Mouse (Mus musculus): Measurements from ENCODE around the gene Tas2r105. TPM values are rescaled to one million over a fixed set of nuclear protein-coding genes. Genes with fewer than 3 reads are reported as not detected.

Tas2r105 gene
- polyA plus RNA-seq (2016; fragmentation: Nextera tagmentation; extraction: Ambion mirVana), result not detected in 2 replicates

DNA sequence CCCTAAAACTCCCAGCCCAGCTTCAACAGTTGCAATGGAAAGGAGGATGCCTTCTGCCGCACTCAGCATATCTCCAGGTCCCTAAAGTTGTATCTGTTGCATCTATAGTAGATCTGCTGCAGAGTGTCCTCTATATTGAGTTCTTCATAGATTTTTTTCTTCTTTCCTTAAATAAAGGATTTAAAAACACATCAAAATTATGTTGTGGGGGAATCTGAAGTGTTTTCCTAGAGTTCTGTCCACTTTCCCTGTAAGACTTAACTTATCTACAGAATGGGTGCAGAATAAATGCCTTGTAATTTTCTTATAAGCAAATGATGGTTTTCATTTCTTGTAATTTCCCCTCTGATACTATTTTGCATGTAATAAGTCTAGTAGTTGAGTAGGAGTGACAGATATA lies at the start of gene Tas2r105:
Gene Tas2r105 (minus strand): TSS at position 101 of the 400 bp plus-strand sequence.
- WGBS, result 74% methylated on average over 1 of the region's 1 CpGs
- ATAC-seq (ENCODE audit: low FRiP score, low read depth), result no peak
- Histone ChIP-seq H3K4me2 (replicated peaks) (no peak within 1 kb of the TSS), H3K36me3 (no peaks in the 10 kb centered on the region), H3K4me1 (no peaks in the 10 kb centered on the region), H3K9me3 (peaks cover 5% of the 10 kb centered on the region; the same call in 1 of the 2 replicates), H3K27me3 (replicated peaks) (no peaks in the 10 kb centered on the region), H3K4me3 (no peak within 1 kb of the TSS), H3K9ac (no peak within 1 kb of the TSS), H3K27ac (no peak within 1 kb of the TSS)

DNA sequence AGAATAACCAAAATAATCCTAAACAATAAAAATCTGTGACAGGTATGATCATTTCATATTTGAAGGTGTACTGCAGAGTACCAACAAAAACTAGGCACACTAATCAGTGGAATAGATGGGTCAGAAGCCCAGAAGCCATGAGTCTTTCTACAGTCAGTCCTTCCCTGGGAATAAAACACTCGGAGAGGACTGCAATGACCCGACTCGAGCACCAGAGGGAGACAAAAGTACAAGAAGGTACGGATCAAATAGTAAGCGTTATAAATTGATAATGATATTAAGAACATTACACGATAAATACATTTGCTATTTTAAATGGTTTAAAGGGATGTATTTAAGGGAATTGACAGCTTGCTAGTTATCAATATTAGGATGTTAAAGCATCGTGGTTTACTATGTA lies 25.5 kb upstream of the Tas2r105 start:
- Histone ChIP-seq H3K9me3 (peaks cover 15% of the 10 kb centered on the region; the same call in 1 of the 2 replicates), H3K9ac (no peak overlapping the region), H3K4me3 (no peak overlapping the region), H3K36me3 (no peaks in the 10 kb centered on the region), H3K27ac (no peak overlapping the region), H3K4me1 (no peaks in the 10 kb centered on the region), H3K4me2 (replicated peaks) (no peak overlapping the region), H3K27me3 (replicated peaks) (no peaks in the 10 kb centered on the region)
- ATAC-seq (ENCODE audit: low FRiP score, low read depth), result no peak
- 45% methylated on average over 7 of the region's 7 CpGs for WGBS

DNA sequence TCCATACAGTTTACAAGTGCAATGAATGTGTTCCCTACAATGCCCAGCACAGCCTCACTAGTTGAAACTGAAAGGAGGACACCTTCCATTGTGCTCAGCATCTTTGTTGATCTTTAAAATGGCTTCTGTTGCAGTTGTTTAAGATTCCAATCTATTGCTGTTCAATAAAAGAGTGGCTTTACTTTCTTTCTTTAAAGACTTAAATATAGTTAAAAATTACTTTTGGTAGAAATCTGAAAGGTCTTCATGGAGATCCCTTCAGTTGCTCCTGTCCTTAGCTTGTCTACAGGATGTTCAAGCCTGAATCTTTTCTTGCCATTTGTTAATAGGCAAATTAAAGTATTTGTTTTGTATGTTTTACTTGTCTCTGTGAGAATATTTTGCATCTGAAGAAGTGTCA lies 2.7 kb upstream of the Tas2r105 start, which contains the start of gene Tas2r114:
Gene Tas2r114 (minus strand): TSS at position 101 of the 400 bp plus-strand sequence.
- Histone ChIP-seq H3K4me2 (replicated peaks) (no peak within 1 kb of the TSS), H3K9me3 (no peaks in the 10 kb centered on the region; the same call in 1 of the 2 replicates), H3K27me3 (replicated peaks) (no peaks in the 10 kb centered on the region), H3K4me3 (no peak within 1 kb of the TSS), H3K36me3 (no peaks in the 10 kb centered on the region), H3K27ac (no peak within 1 kb of the TSS), H3K9ac (no peak within 1 kb of the TSS), H3K4me1 (no peaks in the 10 kb centered on the region)
- no peak for ATAC-seq (ENCODE audit: low FRiP score, low read depth)

DNA sequence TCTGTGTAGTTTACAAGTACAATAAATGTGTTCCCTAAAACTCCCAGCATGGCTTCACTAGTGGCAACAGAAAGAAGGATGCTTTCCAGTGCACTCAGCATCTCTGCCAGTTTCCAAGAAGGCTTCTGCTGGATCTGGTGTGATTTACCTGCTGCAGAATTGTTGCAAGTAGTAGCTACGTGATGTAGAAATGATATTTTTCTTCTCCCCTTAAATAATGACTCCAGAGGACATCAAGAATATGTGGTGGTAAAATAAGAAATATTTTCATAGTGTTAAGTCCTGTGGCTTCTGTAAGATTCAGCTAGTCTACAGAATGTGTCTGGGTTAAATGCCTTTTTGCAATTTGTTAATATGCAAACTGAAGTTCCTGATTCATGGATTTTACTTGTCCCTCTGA lies 1.7 kb downstream of the Tas2r105 start, which contains the start of gene Tas2r104:
Gene Tas2r104 (minus strand): TSS at position 101 of the 400 bp plus-strand sequence.
- H3K9ac ChIP-seq, result no peak within 1 kb of the TSS
- 0 out of 2 replicates have a peak, but pooled peaks cover 5% of the 10 kb centered on the region for H3K9me3 ChIP-seq
- no peak within 1 kb of the TSS for H3K4me3 ChIP-seq
- 84% methylated on average over 1 of the region's 1 CpGs for WGBS
- no peak within 1 kb of the TSS for H3K4me2 ChIP-seq (replicated peaks)
- no peak for ATAC-seq (ENCODE audit: low FRiP score, low read depth)
- H3K36me3 ChIP-seq, result no peaks in the 10 kb centered on the region
- H3K4me1 ChIP-seq, result no peaks in the 10 kb centered on the region
- no peak within 1 kb of the TSS for H3K27ac ChIP-seq
- no peaks in the 10 kb centered on the region for H3K27me3 ChIP-seq (replicated peaks)

DNA sequence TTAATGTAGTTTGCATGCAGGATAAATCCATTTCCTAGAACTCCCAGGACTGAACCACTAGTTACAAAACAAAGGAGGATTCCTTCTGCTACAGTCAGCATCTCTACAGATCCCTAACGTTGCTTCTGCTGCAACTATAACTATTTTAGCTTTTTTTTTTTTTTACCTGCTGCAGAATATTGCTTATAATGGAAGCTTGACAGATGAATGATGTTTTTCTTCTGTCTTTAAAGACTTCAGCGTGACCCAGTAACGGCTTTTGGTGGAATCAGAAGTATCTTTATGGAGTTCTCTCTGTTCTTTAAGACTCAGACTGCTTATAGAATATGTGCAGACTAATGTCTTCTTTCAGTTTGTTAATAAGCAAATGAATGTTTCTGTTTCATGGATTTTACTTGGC lies 8.5 kb downstream of the Tas2r105 start, which contains the start of gene Tas2r106:
Gene Tas2r106 (minus strand): TSS at position 101 of the 400 bp plus-strand sequence.
- no peak for ATAC-seq (ENCODE audit: low FRiP score, low read depth)
- WGBS, result 72% methylated on average over 3 of the region's 3 CpGs
- H3K9me3 ChIP-seq, result 0 out of 2 replicates have a peak, but pooled peaks cover 2% of the 10 kb centered on the region
- no peaks in the 10 kb centered on the region for H3K36me3 ChIP-seq
- no peak within 1 kb of the TSS for H3K4me2 ChIP-seq (replicated peaks)
- no peak within 1 kb of the TSS for H3K4me3 ChIP-seq
- H3K27me3 ChIP-seq (replicated peaks), result no peaks in the 10 kb centered on the region
- no peak within 1 kb of the TSS for H3K9ac ChIP-seq
- no peaks in the 10 kb centered on the region for H3K4me1 ChIP-seq
- no peak within 1 kb of the TSS for H3K27ac ChIP-seq

DNA sequence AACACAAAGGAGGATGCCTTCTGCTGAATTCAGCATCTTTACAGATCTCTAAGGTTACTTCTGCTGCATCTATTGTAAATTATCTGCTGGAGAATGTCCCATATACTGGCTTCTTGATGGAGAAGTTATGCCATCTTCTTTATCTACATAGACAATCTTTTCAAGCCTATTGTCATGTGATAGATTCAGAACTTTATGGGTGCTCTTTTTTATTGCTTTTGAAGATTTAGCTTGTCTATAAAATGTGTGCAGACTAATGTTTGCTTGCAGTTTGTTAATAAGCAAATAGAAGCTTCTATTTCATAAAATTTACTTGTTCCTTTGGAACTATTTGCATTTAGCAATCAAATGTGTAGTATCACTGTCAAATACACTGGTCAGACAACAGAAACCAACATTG lies 27.2 kb downstream of the Tas2r105 start, which contains the start of gene Tas2r107:
Gene Tas2r107 (minus strand): TSS at position 101 of the 400 bp plus-strand sequence.
- Histone ChIP-seq H3K9ac (no peak within 1 kb of the TSS), H3K4me3 (no peak within 1 kb of the TSS), H3K36me3 (no peaks in the 10 kb centered on the region), H3K4me1 (no peaks in the 10 kb centered on the region), H3K4me2 (replicated peaks) (no peak within 1 kb of the TSS), H3K27ac (no peak within 1 kb of the TSS), H3K9me3 (0 out of 2 replicates have a peak, but pooled peaks cover 5% of the 10 kb centered on the region), H3K27me3 (replicated peaks) (no peaks in the 10 kb centered on the region)
- ATAC-seq (ENCODE audit: low FRiP score, low read depth), result no peak

Other genes with a start within 250 kb of the Tas2r105 start
- gene 5430401F13Rik, start 201.1 kb downstream of the Tas2r105 start, polyA plus RNA-seq (2016; fragmentation: Nextera tagmentation; extraction: Ambion mirVana), result not detected in 2 replicates
- not detected in 2 replicates for gene Gm6619, start 201.1 kb downstream of the Tas2r105 start, polyA plus RNA-seq (2016; fragmentation: Nextera tagmentation; extraction: Ambion mirVana)
- not detected in 2 replicates for gene Tas2r130, start 56.6 kb downstream of the Tas2r105 start, polyA plus RNA-seq (2016; fragmentation: Nextera tagmentation; extraction: Ambion mirVana)
- not detected in 2 replicates for gene Tas2r107, start 27.3 kb downstream of the Tas2r105 start, polyA plus RNA-seq (2016; fragmentation: Nextera tagmentation; extraction: Ambion mirVana)
- not detected in 2 replicates for gene Tas2r106, start 8.6 kb downstream of the Tas2r105 start, polyA plus RNA-seq (2016; fragmentation: Nextera tagmentation; extraction: Ambion mirVana)
- gene Tas2r104, start 1.8 kb downstream of the Tas2r105 start, polyA plus RNA-seq (2016; fragmentation: Nextera tagmentation; extraction: Ambion mirVana), result not detected in 2 replicates
- not detected in 2 replicates for gene Tas2r114, start 2.6 kb upstream of the Tas2r105 start, polyA plus RNA-seq (2016; fragmentation: Nextera tagmentation; extraction: Ambion mirVana)

All from neural tube, embryonic 12.5 days (tissue).